Mouse (Mus musculus) hindbrain, embryonic 11.5 days (tissue): Measurements from ENCODE around the gene Mpig6b. TPM values are rescaled to one million over a fixed set of nuclear protein-coding genes. Genes with fewer than 3 reads are reported as not detected.

Experiments
- ATAC-seq: fragments of 200-750 bp; cut with Nextera tagmentation; 2 replicates; pipeline ENCODE4 v1.8.0; 2017; ENCODE audit warnings: mild to moderate bottlenecking, moderate TSS enrichment, moderate library complexity; ENCODE audit not compliant: low FRiP score
- DNase-seq: peaks from one replicate; pipeline ENCODE4 v3.0.0-alpha.2; 2015; ENCODE audit warnings: low spot score
- H3K27ac ChIP-seq: fragments of 300-500 bp; sonication (generic); 2 replicates; pipeline ENCODE4 v1.5.1; 2014; ENCODE audit warnings: mild to moderate bottlenecking, low read depth, low read length
- H3K27me3 ChIP-seq: fragments of 300-500 bp; sonication (generic); 2 replicates; pipeline ENCODE4 v1.6.1; 2014; ENCODE audit warnings: mild to moderate bottlenecking, low read length, moderate library complexity, mixed read lengths; ENCODE audit not compliant: control insufficient read depth, insufficient read depth
- H3K36me3 ChIP-seq: fragments of 300-500 bp; sonication (generic); 2 replicates; pipeline ENCODE4 v1.6.1; 2014; ENCODE audit warnings: mild to moderate bottlenecking, low read length, moderate library complexity, mixed read lengths; ENCODE audit not compliant: control insufficient read depth, insufficient read depth
- H3K4me1 ChIP-seq: fragments of 300-500 bp; sonication (generic); replicated peaks from 2 replicates; pipeline ENCODE4 v1.6.1; 2014; ENCODE audit warnings: low read length, mixed read lengths; ENCODE audit not compliant: control insufficient read depth, insufficient read depth
- H3K4me2 ChIP-seq: fragments of 300-500 bp; sonication (generic); replicated peaks from 2 replicates; pipeline ENCODE4 v1.6.1; 2014; ENCODE audit warnings: mild to moderate bottlenecking, low read depth, low read length
- H3K4me3 ChIP-seq: fragments of 300-500 bp; sonication (generic); 2 replicates; pipeline ENCODE4 v1.5.1; 2014; ENCODE audit warnings: low read depth, low read length
- H3K9ac ChIP-seq: fragments of 300-500 bp; sonication (generic); 2 replicates; pipeline ENCODE4 v1.6.1; 2014; ENCODE audit warnings: low read depth, low read length
- H3K9me3 ChIP-seq: fragments of 300-500 bp; sonication (generic); 2 replicates; pipeline ENCODE4 v1.6.1; 2016; ENCODE audit warnings: low read length; ENCODE audit not compliant: control insufficient read depth
- whole genome bisulfite sequencing: fragments of 180-500 bp; shearing (Covaris S2); extraction: QIAGEN DNeasy Blood & Tissue Kit; methylation state at CpG from one replicate; pipeline ENCODE4 v1.1.7; 2014; 5-methylcytosine and 5-hydroxymethylcytosine counted together
- polyA plus RNA-seq: library from polyadenylated mRNA; unstranded; fragments of >200 nt; fragmentation: Nextera tagmentation; extraction: Ambion mirVana; gene quantifications from 2 replicates; pipeline ENCODE4 v1.2.1, GENCODE M21; 2014

The Mpig6b gene
- polyA plus RNA-seq, 1 experiment from 2014 or later: 1.1 TPM

DNA sequence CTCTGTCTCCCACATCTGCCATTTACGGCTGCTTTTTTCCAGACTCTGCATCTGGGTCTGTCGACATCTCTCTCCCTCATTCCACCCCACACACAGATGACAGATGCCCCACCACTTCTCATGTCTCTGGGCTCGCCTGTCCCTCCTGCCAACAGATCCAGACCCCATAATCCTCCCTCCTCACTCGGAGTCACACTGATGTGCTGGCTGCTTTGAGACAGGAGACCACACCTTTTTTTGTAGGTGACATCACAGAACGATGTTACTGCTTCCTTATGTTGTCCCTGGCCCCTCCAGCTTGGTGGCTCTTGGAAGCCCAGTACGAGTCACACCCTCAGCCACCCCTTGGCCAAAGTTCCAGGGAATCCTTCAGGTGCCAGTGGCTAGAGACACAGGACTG is 14.3 kb upstream of the Mpig6b start:
- Histone ChIP-seq H3K27me3 (no peaks in the 10 kb centered on the region), H3K9ac (0 out of 2 replicates have a peak overlapping the region, but pooled peaks have one; percentile 21)
- WGBS: 71% methylated on average over 6 of the region's 6 CpGs

DNA sequence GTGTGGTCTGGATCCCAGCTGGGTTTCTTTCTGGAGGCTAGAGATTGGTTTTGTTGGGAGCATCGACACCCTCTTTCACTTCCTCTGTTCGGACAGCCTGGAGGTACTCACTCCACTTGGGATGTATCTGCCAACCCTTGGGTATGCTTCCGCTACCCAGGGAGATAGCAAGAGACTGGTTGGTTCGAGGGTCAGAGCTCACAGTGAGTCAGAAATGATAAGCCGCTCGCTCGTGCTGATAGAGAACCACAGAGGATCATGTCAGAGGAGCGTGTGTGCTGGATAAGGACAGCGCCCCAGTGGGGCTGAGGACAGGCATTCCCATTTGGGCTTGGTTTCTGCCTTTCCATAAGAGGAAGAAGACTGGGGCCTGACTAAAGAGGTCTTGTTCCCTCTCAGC is 13.8 kb upstream of the Mpig6b start:
- 0 out of 2 replicates have a peak overlapping the region, but pooled peaks have one; percentile 21 for H3K9ac ChIP-seq
- DNase-seq: no peak
- no peaks in the 10 kb centered on the region for H3K9me3 ChIP-seq
- no peaks in the 10 kb centered on the region for H3K27me3 ChIP-seq
- H3K27ac ChIP-seq: no peak overlapping the region
- H3K4me2 ChIP-seq: no peak overlapping the region
- 74% methylated on average over 9 of the region's 9 CpGs for WGBS
- no peak overlapping the region for H3K4me3 ChIP-seq
- H3K4me1 ChIP-seq: 0 out of 2 replicates have a peak, but pooled peaks cover 7% of the 10 kb centered on the region
- H3K36me3 ChIP-seq: no peaks in the 10 kb centered on the region
- ATAC-seq: no peak

More for the DNA sequence above, 14.3 kb upstream of the Mpig6b start:
- Histone ChIP-seq H3K9me3 (no peaks in the 10 kb centered on the region), H3K4me1 (0 out of 2 replicates have a peak, but pooled peaks cover 7% of the 10 kb centered on the region), H3K36me3 (no peaks in the 10 kb centered on the region), H3K27ac (no peak overlapping the region), H3K4me2 (no peak overlapping the region), H3K4me3 (no peak overlapping the region)
- ATAC-seq (no peak), DNase-seq (no peak)

DNA sequence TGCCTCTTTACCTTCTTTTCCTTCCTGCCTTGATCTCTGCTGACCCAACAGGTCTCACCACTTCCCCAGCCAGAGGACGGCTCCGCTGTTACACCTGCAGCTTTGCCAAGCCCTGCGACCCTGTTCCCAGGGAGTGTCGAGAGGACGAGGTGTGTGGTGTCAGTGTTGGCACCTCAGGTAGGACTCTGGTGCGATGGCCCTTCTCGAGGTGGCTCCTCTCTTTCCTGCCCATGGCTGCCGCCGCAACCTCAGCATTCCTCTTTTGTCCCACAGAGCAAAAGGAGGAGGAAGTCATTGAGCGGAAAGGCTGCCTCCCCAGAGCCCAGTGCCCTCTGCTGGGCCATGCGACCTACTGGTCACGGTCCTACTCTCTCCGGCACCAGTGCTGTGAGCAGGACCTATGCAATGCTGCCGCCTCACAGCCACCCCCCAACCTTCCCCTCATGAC is 11.8 kb upstream of the Mpig6b start, which contains the start of gene Ly6g6d:
Gene Ly6g6d, minus strand, starts transcription at position 280 of the 448 bp plus-strand sequence.
- WGBS: 9% methylated on average over 14 of the region's 14 CpGs
- ATAC-seq (peak; percentile 33; the same call in 1 of the 2 replicates), DNase-seq (peak; percentile 53)
- peak within 1 kb of the TSS; percentile 25 for H3K9ac ChIP-seq
- H3K36me3 ChIP-seq: no peaks in the 10 kb centered on the region
- no peak within 1 kb of the TSS; the same call in 1 of the 2 replicates for H3K4me3 ChIP-seq
- H3K27me3 ChIP-seq: no peaks in the 10 kb centered on the region
- peak within 1 kb of the TSS; percentile 26 for H3K4me2 ChIP-seq
- H3K27ac ChIP-seq: no peak within 1 kb of the TSS
- no peaks in the 10 kb centered on the region for H3K9me3 ChIP-seq
- 0 out of 2 replicates have a peak, but pooled peaks cover 7% of the 10 kb centered on the region for H3K4me1 ChIP-seq

- H3K9ac ChIP-seq: peak overlapping the region; percentile 25
- H3K9me3 ChIP-seq: no peaks in the 10 kb centered on the region
- no peaks in the 10 kb centered on the region for H3K36me3 ChIP-seq
- DNase-seq (peak; percentile 22), ATAC-seq (no peak)
- no peak overlapping the region; the same call in 1 of the 2 replicates for H3K4me3 ChIP-seq
- no peak overlapping the region for H3K27ac ChIP-seq
- H3K4me2 ChIP-seq: peak overlapping the region; percentile 26
- no peaks in the 10 kb centered on the region for H3K27me3 ChIP-seq
- 0 out of 2 replicates have a peak, but pooled peaks cover 7% of the 10 kb centered on the region for H3K4me1 ChIP-seq
- WGBS: 37% methylated on average over 2 of the region's 2 CpGs
Measured at GRCm38 (mm10) chr17:35077285-35077684, 11.3 kb upstream of the Mpig6b start.

- Histone ChIP-seq H3K36me3 (no peaks in the 10 kb centered on the region), H3K27me3 (no peaks in the 10 kb centered on the region), H3K9ac (peak within 1 kb of the TSS; percentile 25), H3K4me3 (no peak within 1 kb of the TSS; the same call in 1 of the 2 replicates), H3K27ac (no peak within 1 kb of the TSS), H3K9me3 (no peaks in the 10 kb centered on the region), H3K4me1 (0 out of 2 replicates have a peak, but pooled peaks cover 7% of the 10 kb centered on the region), H3K4me2 (peak within 1 kb of the TSS; percentile 26)
- 30% methylated on average over 10 of the region's 10 CpGs for WGBS
- ATAC-seq (no peak), DNase-seq (no peak)
Measured at GRCm38 (mm10) chr17:35076507-35077176, 10.7 kb upstream of the Mpig6b start, which contains the start of gene Ly6g6e. Ly6g6e (plus strand) TSS chr17:35076902.

- H3K27ac ChIP-seq: no peak overlapping the region
- no peak for ATAC-seq
- no peak overlapping the region for H3K4me3 ChIP-seq
- no peaks in the 10 kb centered on the region for H3K27me3 ChIP-seq
- 61% methylated on average over 17 of the region's 17 CpGs for WGBS
- H3K9ac ChIP-seq: no peak overlapping the region
- 0 out of 2 replicates have a peak, but pooled peaks cover 7% of the 10 kb centered on the region for H3K4me1 ChIP-seq
- H3K4me2 ChIP-seq: no peak overlapping the region
- H3K9me3 ChIP-seq: no peaks in the 10 kb centered on the region
- DNase-seq: no peak
- no peaks in the 10 kb centered on the region for H3K36me3 ChIP-seq
Measured at GRCm38 (mm10) chr17:35074097-35074496, 8.1 kb upstream of the Mpig6b start.

DNA sequence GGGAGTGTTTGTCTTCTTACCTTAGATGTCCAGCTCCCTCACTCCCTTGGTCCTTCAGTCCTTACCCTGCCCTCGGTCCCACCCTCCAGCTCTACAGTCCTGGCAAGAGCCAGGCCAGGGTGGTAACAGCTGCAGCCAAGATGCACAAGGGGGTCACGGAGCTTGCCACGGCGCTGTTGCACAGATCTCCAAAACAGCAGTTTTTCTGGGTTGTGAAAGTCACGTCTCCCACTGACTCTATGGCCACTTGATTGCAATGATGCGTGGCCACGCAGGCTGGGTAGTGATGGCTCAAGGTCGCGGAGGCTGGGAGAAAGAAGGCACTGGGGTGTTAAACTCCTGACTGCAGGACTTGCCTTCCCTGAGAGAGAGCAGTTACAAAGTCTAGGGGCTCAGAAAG is 5.5 kb upstream of the Mpig6b start:
- no peak for DNase-seq
- Histone ChIP-seq H3K27me3 (0 out of 2 replicates have a peak, but pooled peaks cover 2% of the 10 kb centered on the region), H3K27ac (no peak overlapping the region), H3K36me3 (no peaks in the 10 kb centered on the region), H3K4me2 (no peak overlapping the region), H3K4me1 (no peaks in the 10 kb centered on the region), H3K9ac (no peak overlapping the region), H3K9me3 (no peaks in the 10 kb centered on the region), H3K4me3 (no peak overlapping the region)
- no peak for ATAC-seq
- 86% methylated on average over 9 of the region's 9 CpGs for WGBS

DNA sequence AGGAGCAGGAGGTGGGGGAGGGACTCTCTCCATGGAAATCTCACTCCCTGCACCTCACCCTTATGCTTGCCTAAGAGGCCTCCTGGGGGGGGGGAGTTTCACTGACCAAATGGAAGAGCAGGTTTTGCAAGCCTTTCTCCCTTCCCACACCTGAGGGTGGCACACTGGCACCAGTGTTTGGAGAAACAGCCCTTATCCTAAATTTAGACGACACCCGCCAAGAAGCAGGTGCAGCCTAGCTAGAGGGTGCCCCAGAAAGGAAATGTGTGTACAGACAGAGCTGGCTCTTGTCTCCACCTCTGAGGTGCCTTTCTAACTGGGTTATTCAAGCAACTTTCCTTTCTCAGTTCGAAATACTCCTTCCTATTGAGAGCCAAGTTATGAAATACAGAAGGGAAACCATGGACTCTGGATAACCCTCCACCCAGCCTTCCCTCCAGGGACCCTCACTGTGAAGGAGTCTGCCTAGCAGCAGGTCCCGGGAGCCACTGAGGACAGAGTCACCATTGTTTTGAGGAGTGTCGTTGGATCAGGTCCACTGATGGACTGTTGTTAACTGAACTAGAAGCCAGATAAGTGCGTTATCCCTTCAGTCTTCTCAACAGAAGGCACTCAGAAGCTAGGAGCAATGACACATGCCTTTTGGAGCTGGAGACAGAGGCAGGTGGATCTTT is 4.7 kb upstream of the Mpig6b start:
- 56% methylated on average over 6 of the region's 6 CpGs for WGBS
- Histone ChIP-seq H3K27me3 (peaks cover 7% of the 10 kb centered on the region), H3K4me3 (no peak overlapping the region), H3K4me2 (no peak overlapping the region), H3K36me3 (no peaks in the 10 kb centered on the region), H3K4me1 (no peaks in the 10 kb centered on the region), H3K9me3 (no peaks in the 10 kb centered on the region), H3K27ac (no peak overlapping the region), H3K9ac (no peak overlapping the region)
- DNase-seq (no peak), ATAC-seq (no peak)
